Mouse (Mus musculus): ENCODE results near the gene Gys1. TPM values are rescaled to one million over a fixed set of nuclear protein-coding genes. Genes with fewer than 3 reads are reported as not detected.
A peak's percentile ranks its signal among the peaks of the same experiment; 100 is the strongest.
"Not testable (repeated sequence)": the region's sequence is repeated elsewhere in the genome, so short reads cannot be mapped to it uniquely, and the experiment has no call there.

The Gys1 gene
- polyA plus RNA-seq, 1 experiment from 2014 or later, result 25.1 TPM

GRCm38 (mm10) chr7:45470869-45471268, 36.2 kb downstream of the Gys1 start:
- Histone ChIP-seq H3K4me2 (no peak overlapping the region), H3K4me3 (no peak overlapping the region), H3K4me1 (replicated peaks) (peaks cover 4% of the 10 kb centered on the region), H3K9me3 (no peaks in the 10 kb centered on the region), H3K27me3 (no peaks in the 10 kb centered on the region), H3K9ac (no peak overlapping the region), H3K27ac (replicated peaks) (no peak overlapping the region), H3K36me3 (no peaks in the 10 kb centered on the region)
- ATAC-seq (ENCODE audit: low FRiP score, low read depth), result no peak
- 12% methylated on average over 3 of the region's 3 CpGs for WGBS

DNA sequence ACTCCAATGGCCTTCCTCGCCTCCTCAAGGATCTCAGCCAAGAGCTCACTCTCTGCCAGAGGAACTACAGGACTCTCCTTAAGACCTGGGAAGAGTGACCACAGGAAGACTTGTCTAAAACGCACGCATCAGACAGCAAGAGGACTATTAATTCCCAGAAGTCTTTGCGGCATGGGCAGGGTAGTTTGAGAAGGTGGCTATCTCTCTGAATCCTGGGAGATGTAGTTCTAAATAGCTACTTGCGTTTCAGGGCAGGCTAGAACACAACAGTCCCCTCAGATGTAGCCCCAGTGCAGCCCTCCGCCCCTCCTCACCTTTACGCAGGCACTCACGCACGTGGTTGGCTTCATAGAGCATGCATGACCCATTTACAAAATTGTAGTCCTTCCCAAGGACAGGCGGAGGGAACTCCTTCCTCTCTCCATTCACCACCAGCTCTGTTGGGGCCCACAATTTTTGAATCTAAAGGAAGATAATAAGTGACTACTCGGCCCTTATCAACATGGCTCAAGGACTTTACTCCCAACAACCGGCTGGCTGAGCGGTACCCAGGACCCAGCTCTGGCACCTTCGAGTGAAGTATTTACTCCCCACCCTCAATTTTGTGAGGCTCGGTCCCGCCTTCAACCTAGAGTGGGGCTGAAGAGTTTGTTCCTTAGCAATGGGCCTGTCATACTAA, 40.8 kb downstream of the Gys1 start:
- Histone ChIP-seq H3K27me3 (no peaks in the 10 kb centered on the region), H3K9me3 (no peaks in the 10 kb centered on the region), H3K4me1 (replicated peaks) (no peaks in the 10 kb centered on the region), H3K9ac (no peak overlapping the region), H3K4me3 (no peak overlapping the region), H3K36me3 (no peaks in the 10 kb centered on the region), H3K4me2 (peak overlapping the region; percentile 21; the same call in 1 of the 2 replicates), H3K27ac (replicated peaks) (no peak overlapping the region)
- 78% methylated on average over 16 of the region's 16 CpGs for WGBS
- ATAC-seq (ENCODE audit: low FRiP score, low read depth), result no peak

- H3K27ac ChIP-seq (replicated peaks), result no peak overlapping the region
- no peaks in the 10 kb centered on the region for H3K36me3 ChIP-seq
- no peak overlapping the region for H3K4me2 ChIP-seq
- no peak overlapping the region for H3K9ac ChIP-seq
- no peaks in the 10 kb centered on the region for H3K9me3 ChIP-seq
- WGBS, result 73% methylated on average over 1 of the region's 1 CpGs
- no peaks in the 10 kb centered on the region for H3K4me1 ChIP-seq (replicated peaks)
- H3K4me3 ChIP-seq, result no peak overlapping the region
- no peak for ATAC-seq (ENCODE audit: low FRiP score, low read depth)
- H3K27me3 ChIP-seq, result no peaks in the 10 kb centered on the region
Measured at GRCm38 (mm10) chr7:45476453-45476852, 41.8 kb downstream of the Gys1 start.

DNA sequence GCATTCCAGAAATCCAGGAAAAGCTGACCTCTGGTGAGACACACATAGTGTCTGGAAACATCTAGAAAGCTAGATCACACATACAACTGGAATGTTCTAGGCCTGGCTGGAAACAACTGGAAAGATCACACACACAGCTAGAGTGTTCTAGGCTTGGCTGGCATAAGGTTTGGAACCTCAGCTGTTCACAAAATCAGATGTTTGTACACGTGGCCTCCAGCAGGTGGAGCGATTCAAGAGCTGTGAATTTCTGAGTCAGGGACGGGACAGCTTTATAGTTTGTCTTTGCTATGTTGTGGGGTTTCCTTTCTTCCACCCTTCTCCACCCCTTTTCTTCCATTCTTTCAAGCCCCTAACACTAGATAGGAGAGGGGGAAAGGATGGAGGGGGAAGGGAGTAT, 42.4 kb downstream of the Gys1 start:
- no peak overlapping the region for H3K27ac ChIP-seq (replicated peaks)
- no peaks in the 10 kb centered on the region for H3K27me3 ChIP-seq
- no peaks in the 10 kb centered on the region for H3K36me3 ChIP-seq
- no peaks in the 10 kb centered on the region for H3K9me3 ChIP-seq
- no peak overlapping the region for H3K4me2 ChIP-seq
- H3K4me1 ChIP-seq (replicated peaks), result no peaks in the 10 kb centered on the region
- WGBS, result 9% methylated on average over 3 of the region's 3 CpGs
- no peak for ATAC-seq (ENCODE audit: low FRiP score, low read depth)
- H3K4me3 ChIP-seq, result no peak overlapping the region
- no peak overlapping the region for H3K9ac ChIP-seq

- ATAC-seq (ENCODE audit: low FRiP score, low read depth), result no peak
- Histone ChIP-seq H3K9me3 (no peaks in the 10 kb centered on the region), H3K36me3 (no peaks in the 10 kb centered on the region), H3K9ac (no peak overlapping the region), H3K4me1 (replicated peaks) (no peaks in the 10 kb centered on the region), H3K4me2 (no peak overlapping the region), H3K27me3 (no peaks in the 10 kb centered on the region), H3K27ac (replicated peaks) (no peak overlapping the region), H3K4me3 (no peak overlapping the region)
- 98% methylated on average over 7 of the region's 7 CpGs for WGBS
Measured at GRCm38 (mm10) chr7:45478774-45479173, 44.1 kb downstream of the Gys1 start.

DNA sequence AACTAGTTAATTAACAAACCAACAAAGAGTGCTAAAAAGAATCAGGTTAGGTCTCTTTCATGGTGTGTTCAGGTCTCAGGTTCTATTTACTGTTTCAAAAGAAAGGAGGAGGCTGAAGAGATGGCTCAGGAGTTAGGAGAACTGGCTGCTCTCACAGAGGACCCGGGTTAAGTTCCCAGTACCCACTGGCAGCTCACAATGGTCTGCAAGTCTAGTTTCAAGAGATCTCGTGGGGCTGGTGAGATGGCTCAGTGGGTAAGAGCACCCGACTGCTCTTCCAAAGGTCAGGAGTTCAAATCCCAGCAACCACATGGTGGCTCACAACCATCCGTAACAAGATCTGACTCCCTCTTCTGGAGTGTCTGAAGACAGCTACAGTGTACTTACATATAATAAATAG, 45.7 kb downstream of the Gys1 start:
- H3K36me3 ChIP-seq; H3K4me2 ChIP-seq; H3K4me3 ChIP-seq; ATAC-seq (ENCODE audit: low FRiP score, low read depth); H3K4me1 ChIP-seq (replicated peaks); H3K9ac ChIP-seq; H3K27ac ChIP-seq (replicated peaks); H3K27me3 ChIP-seq; H3K9me3 ChIP-seq: not testable (repeated sequence)
- 85% methylated on average over 4 of the region's 4 CpGs for WGBS

GRCm38 (mm10) chr7:45481374-45481927, 46.8 kb downstream of the Gys1 start, which contains the start of gene Tulp2:
Gene Tulp2 (plus strand): TSS chr7:45481877.
- Histone ChIP-seq H3K4me2 (no peak within 1 kb of the TSS), H3K9ac (no peak within 1 kb of the TSS), H3K4me3 (no peak within 1 kb of the TSS), H3K4me1 (replicated peaks) (no peaks in the 10 kb centered on the region), H3K36me3 (no peaks in the 10 kb centered on the region), H3K27me3 (no peaks in the 10 kb centered on the region), H3K27ac (replicated peaks) (no peak within 1 kb of the TSS), H3K9me3 (no peaks in the 10 kb centered on the region)
- peak; percentile 83; the same call in 1 of the 2 replicates for ATAC-seq (ENCODE audit: low FRiP score, low read depth)
- WGBS, result 60% methylated on average over 11 of the region's 15 CpGs

- WGBS, result 93% methylated on average over 1 of the region's 1 CpGs
- H3K4me3 ChIP-seq, result no peak overlapping the region
- no peaks in the 10 kb centered on the region for H3K4me1 ChIP-seq (replicated peaks)
Measured at GRCm38 (mm10) chr7:45482166-45482565, 47.5 kb downstream of the Gys1 start.

GRCm38 (mm10) chr7:45484985-45485384, 50.3 kb downstream of the Gys1 start:
- H3K9me3 ChIP-seq; ATAC-seq (ENCODE audit: low FRiP score, low read depth); H3K4me2 ChIP-seq; H3K27me3 ChIP-seq; H3K9ac ChIP-seq; H3K4me3 ChIP-seq; H3K27ac ChIP-seq (replicated peaks); H3K36me3 ChIP-seq: not testable (repeated sequence)
- peaks cover 23% of the 10 kb centered on the region for H3K4me1 ChIP-seq (replicated peaks)
- 95% methylated on average over 5 of the region's 5 CpGs for WGBS

More at GRCm38 (mm10) chr7:45482166-45482565, 47.5 kb downstream of the Gys1 start:
- no peaks in the 10 kb centered on the region for H3K27me3 ChIP-seq
- no peak overlapping the region for H3K9ac ChIP-seq
- no peak overlapping the region for H3K4me2 ChIP-seq
- H3K36me3 ChIP-seq, result no peaks in the 10 kb centered on the region
- ATAC-seq (ENCODE audit: low FRiP score, low read depth), result no peak
- no peak overlapping the region for H3K27ac ChIP-seq (replicated peaks)
- no peaks in the 10 kb centered on the region for H3K9me3 ChIP-seq

GRCm38 (mm10) chr7:45486158-45486557, 51.5 kb downstream of the Gys1 start:
- H3K27ac ChIP-seq (replicated peaks), result no peak overlapping the region
- no peaks in the 10 kb centered on the region for H3K36me3 ChIP-seq
- H3K9me3 ChIP-seq, result no peaks in the 10 kb centered on the region
- 85% methylated on average over 7 of the region's 7 CpGs for WGBS
- no peak overlapping the region for H3K9ac ChIP-seq
- H3K4me3 ChIP-seq, result no peak overlapping the region
- H3K4me1 ChIP-seq (replicated peaks), result peaks cover 28% of the 10 kb centered on the region
- ATAC-seq (ENCODE audit: low FRiP score, low read depth), result no peak
- H3K27me3 ChIP-seq, result no peaks in the 10 kb centered on the region
- no peak overlapping the region for H3K4me2 ChIP-seq

- 81% methylated on average over 12 of the region's 12 CpGs for WGBS
- no peak within 1 kb of the TSS for H3K9ac ChIP-seq
- H3K9me3 ChIP-seq, result no peaks in the 10 kb centered on the region
- no peak within 1 kb of the TSS for H3K4me3 ChIP-seq
- H3K27me3 ChIP-seq, result no peaks in the 10 kb centered on the region
- H3K36me3 ChIP-seq, result no peaks in the 10 kb centered on the region
- 0 out of 2 replicates have a peak within 1 kb of the TSS, but pooled peaks have one; percentile 91 for H3K27ac ChIP-seq (replicated peaks)
- no peak for ATAC-seq (ENCODE audit: low FRiP score, low read depth)
- H3K4me1 ChIP-seq (replicated peaks), result peaks cover 28% of the 10 kb centered on the region
- H3K4me2 ChIP-seq, result peak within 1 kb of the TSS; percentile 78; the same call in 1 of the 2 replicates
Measured at GRCm38 (mm10) chr7:45486761-45487415, 52.2 kb downstream of the Gys1 start, which contains the start of gene Gm45808. Gene Gm45808 (minus strand): TSS chr7:45486811.

- H3K4me3 ChIP-seq, result peak overlapping the region; percentile 46
- peaks cover 28% of the 10 kb centered on the region for H3K4me1 ChIP-seq (replicated peaks)
- ATAC-seq (ENCODE audit: low FRiP score, low read depth), result peak; percentile 82
- H3K36me3 ChIP-seq, result peaks cover 2% of the 10 kb centered on the region; the same call in 1 of the 2 replicates
- no peaks in the 10 kb centered on the region for H3K9me3 ChIP-seq
- WGBS, result 18% methylated on average over 11 of the region's 11 CpGs
- H3K27ac ChIP-seq (replicated peaks), result peak overlapping the region; percentile 91
- H3K27me3 ChIP-seq, result no peaks in the 10 kb centered on the region
- peak overlapping the region; percentile 78 for H3K4me2 ChIP-seq
- H3K9ac ChIP-seq, result peak overlapping the region; percentile 53
Measured at GRCm38 (mm10) chr7:45487861-45488292, 53.2 kb downstream of the Gys1 start.
